Mouse (Mus musculus) ES-Bruce4 (cell line): Measurements from ENCODE around the gene Prkn. TPM values are rescaled to one million over a fixed set of nuclear protein-coding genes. Genes with fewer than 3 reads are reported as not detected.

Source experiments
- H3K27ac ChIP-seq: 2 replicates; pipeline ENCODE4 v1.5.1; 2012; ENCODE audit warnings: low read length, inconsistent platforms; ENCODE audit not compliant: insufficient read depth
- H3K27me3 ChIP-seq: 2 replicates; pipeline ENCODE4 v1.6.1; 2012; ENCODE audit warnings: mild to moderate bottlenecking, low read length, inconsistent platforms; ENCODE audit not compliant: control insufficient read depth, poor library complexity, insufficient read depth, severe bottlenecking
- H3K36me3 ChIP-seq: 2 replicates; pipeline ENCODE4 v1.6.1; 2012; ENCODE audit warnings: inconsistent platforms, mild to moderate bottlenecking, low read length, moderate library complexity; ENCODE audit not compliant: control insufficient read depth, poor library complexity, insufficient read depth, severe bottlenecking
- H3K4me1 ChIP-seq: one replicate; pipeline ENCODE4 v1.8.1; 2011; ENCODE audit warnings: low read length; ENCODE audit not compliant: control insufficient read depth, insufficient read depth
- H3K4me3 ChIP-seq: 2 replicates; pipeline ENCODE4 v1.5.1; 2011; ENCODE audit warnings: low read depth, mild to moderate bottlenecking, low read length
- H3K9ac ChIP-seq: 2 replicates; pipeline ENCODE4 v1.6.1; 2012; ENCODE audit warnings: low read depth, mild to moderate bottlenecking, inconsistent platforms; ENCODE audit not compliant: poor library complexity, severe bottlenecking
- H3K9me3 ChIP-seq: replicated peaks from 2 replicates; pipeline ENCODE4 v1.6.1; 2012; ENCODE audit warnings: mild to moderate bottlenecking, low read length, inconsistent platforms; ENCODE audit not compliant: control insufficient read depth, poor library complexity, insufficient read depth, severe bottlenecking
- CTCF ChIP-seq: IDR thresholded peaks from one replicate; pipeline ENCODE4 v1.8.1; 2011; ENCODE audit warnings: low read depth, low read length
- EP300 ChIP-seq: IDR thresholded peaks from 2 replicates; pipeline ENCODE4 v1.6.1; 2011; ENCODE audit warnings: low read depth, low read length; ENCODE audit not compliant: insufficient read depth
- POLR2A ChIP-seq: IDR thresholded peaks from one replicate; pipeline ENCODE4 v1.8.1; 2011; ENCODE audit warnings: low read length; ENCODE audit not compliant: insufficient read depth
- polyA plus RNA-seq: library from polyadenylated mRNA; stranded (reverse); fragments of >200 nt; gene quantifications from 2 replicates; pipeline ENCODE4 v1.2.4, GENCODE M21; 2011; ENCODE audit warnings: low read depth; ENCODE audit not compliant: missing spikeins, insufficient read depth, insufficient read length

The Prkn gene
- polyA plus RNA-seq, 1 experiment: 1.5 TPM

GRCm38 (mm10) chr17:11340368-11340767 lies 500.2 kb downstream of the Prkn start:
- TF ChIP-seq CTCF (no peak), POLR2A (no peak), EP300 (no peak)
- no peak overlapping the region for H3K27ac ChIP-seq
- H3K36me3 ChIP-seq: no peaks in the 10 kb centered on the region
- H3K4me3 ChIP-seq: no peak overlapping the region
- no peaks in the 10 kb centered on the region for H3K4me1 ChIP-seq
- H3K27me3 ChIP-seq: no peaks in the 10 kb centered on the region
- H3K9ac ChIP-seq: no peak overlapping the region
- H3K9me3 ChIP-seq: no peaks in the 10 kb centered on the region

DNA sequence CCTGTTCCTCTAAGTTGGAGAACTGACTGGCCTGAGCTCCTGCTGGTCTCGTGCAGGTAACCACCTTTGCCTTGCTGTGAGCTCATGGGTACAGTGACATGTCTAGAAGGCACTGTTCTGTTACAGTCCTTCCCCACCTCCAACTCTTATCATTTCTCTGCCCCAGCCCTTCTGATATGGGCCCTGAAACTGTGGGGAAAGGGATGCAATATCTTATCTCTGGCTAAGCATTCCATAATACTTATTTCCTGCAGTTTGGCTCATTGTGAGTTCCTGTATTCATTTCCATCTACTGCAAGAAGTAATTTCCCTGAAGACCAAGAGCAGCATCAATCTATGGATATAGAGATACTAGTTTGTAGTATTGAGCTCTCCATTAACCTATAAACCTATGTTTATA lies 506.1 kb downstream of the Prkn start:
- Histone ChIP-seq H3K9ac (no peak overlapping the region), H3K27me3 (no peaks in the 10 kb centered on the region), H3K9me3 (no peaks in the 10 kb centered on the region), H3K36me3 (no peaks in the 10 kb centered on the region), H3K4me1 (no peaks in the 10 kb centered on the region), H3K4me3 (no peak overlapping the region), H3K27ac (no peak overlapping the region)
- TF ChIP-seq EP300: no peak
- no peak for TF ChIP-seq CTCF
- no peak for TF ChIP-seq POLR2A

- no peaks in the 10 kb centered on the region for H3K36me3 ChIP-seq
- no peak overlapping the region for H3K27ac ChIP-seq
- no peak overlapping the region for H3K9ac ChIP-seq
- no peaks in the 10 kb centered on the region for H3K9me3 ChIP-seq
- no peaks in the 10 kb centered on the region for H3K27me3 ChIP-seq
- H3K4me3 ChIP-seq: no peak overlapping the region
- TF ChIP-seq CTCF: no peak
- peak; percentile 59; the same call in 1 of the 2 replicates for TF ChIP-seq EP300
- peaks cover 4% of the 10 kb centered on the region for H3K4me1 ChIP-seq
Observed at GRCm38 (mm10) chr17:11352778-11353552, 512.8 kb downstream of the Prkn start.

GRCm38 (mm10) chr17:11353553-11353945 lies 513.4 kb downstream of the Prkn start:
- no peak overlapping the region for H3K9ac ChIP-seq
- no peak overlapping the region for H3K27ac ChIP-seq
- H3K27me3 ChIP-seq: no peaks in the 10 kb centered on the region
- peaks cover 4% of the 10 kb centered on the region for H3K4me1 ChIP-seq
- H3K36me3 ChIP-seq: no peaks in the 10 kb centered on the region
- TF ChIP-seq CTCF (no peak), POLR2A (no peak), EP300 (no peak)
- no peak overlapping the region for H3K4me3 ChIP-seq
- no peaks in the 10 kb centered on the region for H3K9me3 ChIP-seq

DNA sequence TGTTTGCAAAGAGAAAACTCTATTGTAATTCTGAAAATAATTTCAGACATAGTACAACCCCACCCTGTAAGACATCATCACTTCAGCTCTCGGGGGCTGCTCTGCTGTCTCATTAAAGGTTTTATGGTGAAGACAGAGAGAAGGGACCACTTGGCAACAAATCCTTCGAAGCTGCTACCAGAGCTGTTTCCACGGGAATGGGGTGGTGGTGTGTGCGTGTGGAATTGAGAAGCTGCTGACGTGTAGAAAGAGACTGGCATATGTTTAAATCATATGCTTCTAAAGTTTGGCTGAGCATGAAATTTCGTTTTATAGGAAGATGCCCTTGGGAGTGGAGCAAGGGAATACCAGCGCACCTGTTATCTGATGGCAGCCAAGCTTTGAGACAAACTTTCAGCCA lies 514.2 kb downstream of the Prkn start:
- Histone ChIP-seq H3K9ac (no peak overlapping the region), H3K4me1 (peaks cover 4% of the 10 kb centered on the region), H3K4me3 (no peak overlapping the region), H3K9me3 (no peaks in the 10 kb centered on the region), H3K27me3 (no peaks in the 10 kb centered on the region), H3K27ac (no peak overlapping the region), H3K36me3 (no peaks in the 10 kb centered on the region)
- no peak for TF ChIP-seq EP300
- no peak for TF ChIP-seq POLR2A
- TF ChIP-seq CTCF: no peak

GRCm38 (mm10) chr17:11375461-11375860 lies 535.3 kb downstream of the Prkn start:
- TF ChIP-seq EP300 (no peak), CTCF (no peak), POLR2A (no peak)

More at GRCm38 (mm10) chr17:11375461-11375860, 535.3 kb downstream of the Prkn start:
- no peak overlapping the region for H3K4me3 ChIP-seq
- no peaks in the 10 kb centered on the region for H3K36me3 ChIP-seq
- H3K9ac ChIP-seq: no peak overlapping the region
- no peaks in the 10 kb centered on the region for H3K27me3 ChIP-seq
- H3K9me3 ChIP-seq: no peaks in the 10 kb centered on the region
- no peak overlapping the region for H3K27ac ChIP-seq
- H3K4me1 ChIP-seq: no peaks in the 10 kb centered on the region
